Mouse (Mus musculus): ENCODE results near the gene Card19. TPM values are rescaled to one million over a fixed set of nuclear protein-coding genes. Genes with fewer than 3 reads are reported as not detected.

Card19 gene
- total RNA-seq, 2 experiments from 2014 or later, result 93.6 to 118 TPM

GRCm38 (mm10) chr13:49172335-49172734 is 43.5 kb downstream of the Card19 start:
- no peak for DNase-seq

- DNase-seq, result no peak
These were observed 44.1 kb downstream of the Card19 start for GRCm38 (mm10) chr13:49171729-49172128.

GRCm38 (mm10) chr13:49170623-49171022 is 45.2 kb downstream of the Card19 start:
- DNase-seq, result no peak

GRCm38 (mm10) chr13:49169448-49170207 is 46.2 kb downstream of the Card19 start:
- peak; percentile 84 for DNase-seq

- DNase-seq, result no peak
These were observed 48.8 kb downstream of the Card19 start for GRCm38 (mm10) chr13:49167081-49167480.

DNA sequence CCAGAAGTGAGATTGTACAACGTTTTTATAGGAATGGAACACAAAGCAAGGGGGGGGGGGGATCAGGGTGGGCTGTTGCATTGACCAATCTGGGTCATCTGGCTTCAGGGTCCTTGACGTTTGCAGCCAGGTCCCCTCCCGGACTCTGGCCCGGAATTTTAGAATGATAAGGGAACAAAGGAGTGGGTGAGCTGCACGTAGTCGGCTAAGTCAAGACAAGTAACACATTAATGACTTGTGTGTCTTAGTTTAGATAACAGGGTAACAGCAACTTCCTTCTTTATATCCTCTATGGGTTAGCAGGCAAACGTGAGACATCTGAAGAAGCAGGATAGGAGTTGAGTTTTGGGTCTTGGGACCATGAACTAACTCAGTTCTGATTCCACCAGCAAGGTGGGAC is 52.2 kb downstream of the Card19 start:
- no peak for DNase-seq

- DNase-seq, result no peak
These were observed 53.1 kb downstream of the Card19 start for GRCm38 (mm10) chr13:49162722-49163121.

DNA sequence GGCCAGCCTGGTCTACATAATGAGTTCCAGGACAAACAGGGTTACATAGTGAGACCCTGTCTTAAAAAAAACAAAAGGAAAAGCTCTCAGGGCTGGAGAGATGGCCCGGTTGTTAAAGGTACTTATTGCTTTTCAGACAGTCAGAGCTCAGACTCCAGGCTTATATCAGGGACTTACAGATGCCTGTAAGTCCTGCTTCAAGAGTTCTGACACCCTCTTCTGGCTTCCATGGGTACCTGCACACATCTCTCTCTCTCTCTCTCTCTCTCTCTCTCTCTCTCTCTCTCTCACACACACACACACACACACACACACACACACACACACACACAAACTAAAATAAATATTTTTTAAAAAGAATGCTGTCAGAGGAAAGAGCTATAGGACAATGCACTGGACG is 54.6 kb downstream of the Card19 start:
- DNase-seq, result no peak

- no peak for DNase-seq
These were observed 57.7 kb downstream of the Card19 start for GRCm38 (mm10) chr13:49158040-49158713.

DNA sequence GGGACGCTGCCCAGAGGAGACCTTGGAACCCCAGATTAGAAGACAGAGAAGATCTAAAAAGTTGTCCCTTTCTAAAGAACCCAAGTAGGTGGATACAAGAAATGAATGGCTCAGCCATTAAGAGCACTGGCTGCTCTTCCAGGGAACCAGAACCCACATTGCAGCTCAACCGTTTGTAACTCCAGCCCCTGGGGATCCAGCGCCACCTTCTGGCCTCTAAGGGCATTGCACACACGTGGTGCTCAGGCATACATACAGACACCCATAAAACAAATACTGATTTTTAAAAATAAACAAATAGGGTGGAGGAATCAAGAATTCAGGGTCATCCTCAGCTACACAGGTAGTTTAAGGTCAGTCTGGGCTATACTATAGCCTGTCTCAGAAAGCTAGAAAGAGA is 59.2 kb downstream of the Card19 start:
- no peak for DNase-seq

GRCm38 (mm10) chr13:49154621-49155020 is 61.2 kb downstream of the Card19 start:
- DNase-seq, result no peak

DNA sequence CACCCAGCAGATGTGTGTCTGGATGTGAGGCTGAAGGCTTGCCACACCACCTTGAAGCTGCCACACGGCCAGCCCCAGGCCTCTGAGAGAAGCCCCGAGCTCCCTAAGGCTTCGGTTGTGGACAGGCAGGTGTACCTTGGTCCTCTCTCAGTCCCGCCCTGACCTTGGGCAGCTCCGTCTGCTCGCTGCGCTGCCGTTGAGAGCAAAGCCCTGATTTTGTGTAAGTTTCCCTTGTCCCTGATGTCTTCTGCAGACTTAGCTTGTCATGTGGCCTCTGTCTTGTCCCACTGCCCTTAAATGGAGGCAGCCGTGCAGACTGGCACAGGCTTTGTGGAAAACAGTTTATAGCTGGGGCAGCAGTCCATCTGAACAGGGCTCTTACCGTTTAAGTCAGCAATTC is 61.8 kb downstream of the Card19 start:
- DNase-seq, result no peak

Other genes with a start within 250 kb of the Card19 start
- gene Fam120a, start 248.0 kb downstream of the Card19 start, total RNA-seq (2021), result 100 to 1,000 TPM in 1 of 2 experiments, 10 to 100 TPM in 1; 99.0 to 102 TPM
- gene Wnk2, start 68.0 kb downstream of the Card19 start, total RNA-seq (2021), result 10 to 100 TPM; 51.0 to 62.2 TPM
- 10 to 100 TPM; 15.8 to 18.8 TPM for gene Ninj1, start 28.6 kb downstream of the Card19 start, total RNA-seq (2021)
- under 1 TPM in 1 of 2 experiments, not detected in 1; 0.26 TPM for gene Susd3, start 32.7 kb upstream of the Card19 start, total RNA-seq (2021)
- under 1 TPM; 0.54 to 0.97 TPM for gene Fgd3, start 104.3 kb upstream of the Card19 start, total RNA-seq (2021)
- 10 to 100 TPM; 19.9 to 23.1 TPM for gene Bicd2, start 125.5 kb upstream of the Card19 start, total RNA-seq (2021)
- 1 to 10 TPM; 5.1 to 6.0 TPM for gene Ippk, start 205.2 kb upstream of the Card19 start, total RNA-seq (2021)